Mouse (Mus musculus) heart, adult 2 months (tissue): ENCODE data around the gene Atn1. TPM values are rescaled to one million over a fixed set of nuclear protein-coding genes. Genes with fewer than 3 reads are reported as not detected.

Source experiments
- DNase-seq, 2 experiments: peaks; one replicate each; pipeline ENCODE4 v3.0.0; 2021
- H3K27ac ChIP-seq: fragments of 200-600 bp; 2 replicates; pipeline ENCODE4 v1.8.1; 2022
- H3K27me3 ChIP-seq: fragments of 200-500 bp; 2 replicates; pipeline ENCODE4 v1.6.1; 2012; ENCODE audit warnings: mild to moderate bottlenecking, low read length, inconsistent platforms, mixed read lengths; ENCODE audit not compliant: control insufficient read depth, insufficient read depth
- H3K36me3 ChIP-seq: fragments of 200-500 bp; 2 replicates; pipeline ENCODE4 v1.6.1; 2012; ENCODE audit warnings: low read length, inconsistent platforms; ENCODE audit not compliant: control insufficient read depth, insufficient read depth
- H3K4me1 ChIP-seq: fragments of 200-500 bp; 2 replicates; pipeline ENCODE4 v1.6.1; 2011; ENCODE audit warnings: low read length; ENCODE audit not compliant: control insufficient read depth, insufficient read depth
- H3K4me3 ChIP-seq: fragments of 200-600 bp; 2 replicates; pipeline ENCODE4 v1.8.1; 2022
- H3K79me2 ChIP-seq: fragments of 200-500 bp; replicated peaks from 2 replicates; pipeline ENCODE4 v1.6.1; 2012; ENCODE audit warnings: mild to moderate bottlenecking, inconsistent platforms, low read length, moderate library complexity, mixed read lengths; ENCODE audit not compliant: control insufficient read depth, insufficient read depth
- H3K9ac ChIP-seq: fragments of 200-500 bp; 2 replicates; pipeline ENCODE4 v1.6.1; 2012; ENCODE audit warnings: low read depth, mild to moderate bottlenecking, control low read depth, inconsistent platforms, low read length, mixed read lengths
- CTCF ChIP-seq: fragments of 200-600 bp; IDR thresholded peaks from 2 replicates; pipeline ENCODE4 v1.8.1; 2022; ENCODE audit warnings: antibody characterized with exemption, mild to moderate bottlenecking, moderate library complexity
- EP300 ChIP-seq: fragments of 200-500 bp; IDR thresholded peaks from 2 replicates; pipeline ENCODE4 v1.6.1; 2011; ENCODE audit warnings: low read depth, low read length, control low read depth; ENCODE audit not compliant: insufficient read depth
- POLR2A ChIP-seq: fragments of 200-500 bp; IDR thresholded peaks from 2 replicates; pipeline ENCODE4 v1.6.1; 2011; ENCODE audit warnings: mild to moderate bottlenecking, low read depth, low read length, control low read depth; ENCODE audit not compliant: insufficient read depth
- WGBS: fragments of 180-500 bp; shearing (Covaris S2); methylation state at CpG from one replicate; pipeline ENCODE4 v1.1.7; 2018; 5-methylcytosine and 5-hydroxymethylcytosine counted together
- intact Hi-C: fragments of 180-260 bp; cut with DNase I; formaldehyde crosslinking; loops from one replicate; pipeline ENCODE4 v1.15.1; 2025
- microRNA-seq, 2 experiments: library from miRNA; unstranded; fragments of <30 nt; microRNA quantifications; one replicate each; pipeline ENCODE4 v1.2.0; 2021
- polyA plus RNA-seq: library from polyadenylated mRNA; depleted of rRNA; stranded (reverse); fragments of >200 nt; gene quantifications from 2 replicates; pipeline ENCODE4 v1.2.3, GENCODE M21; 2012; rRNA removed
- total RNA-seq, 2 experiments: library from RNA; stranded (reverse); gene quantifications; 2 replicates each; pipeline ENCODE4 v1.2.3; 2021

The Atn1 gene
- total and polyA plus RNA-seq, 3 experiments, result 32.8 to 47.8 (median 44.3) TPM

DNA sequence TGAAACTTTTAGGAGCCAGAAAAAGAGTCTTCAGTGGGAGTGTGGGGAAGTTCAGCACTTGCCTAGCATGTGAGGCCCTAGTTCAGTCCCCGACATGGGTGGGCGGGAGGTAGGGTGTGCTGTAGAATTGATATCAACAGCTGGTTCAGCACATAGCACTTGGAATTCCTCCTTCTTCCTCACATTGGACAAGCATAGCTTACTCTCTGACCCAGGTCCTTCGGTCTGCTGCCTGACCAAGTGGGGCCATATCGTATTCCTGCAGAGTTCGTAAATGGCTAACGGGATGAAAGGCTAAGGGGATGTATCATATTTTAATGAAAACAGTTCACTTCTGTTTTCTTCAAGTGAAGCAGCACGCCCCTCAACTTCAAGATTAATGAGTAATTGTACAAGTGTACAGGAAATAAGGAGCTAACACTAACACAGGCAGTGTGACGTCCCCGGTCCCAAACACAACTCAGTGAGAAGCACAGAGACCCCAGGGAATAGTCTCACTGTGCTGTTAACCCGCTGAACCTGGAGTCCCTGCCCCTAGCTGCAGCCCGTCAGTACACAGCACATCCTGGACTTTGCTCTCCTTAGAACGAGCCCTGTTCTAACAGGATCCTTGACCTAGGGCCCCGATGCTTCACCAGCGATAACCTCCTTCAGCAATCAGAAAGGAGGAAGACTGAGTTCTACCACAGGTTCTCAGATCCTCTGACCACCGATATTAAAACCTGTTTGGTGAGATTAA lies 62.9 kb downstream of the Atn1 start:
- H3K79me2 ChIP-seq, result no peaks in the 10 kb centered on the region

More for the DNA sequence above, 62.9 kb downstream of the Atn1 start:
- H3K27ac ChIP-seq, result peak overlapping the region; percentile 86
- H3K4me1 ChIP-seq, result peaks cover 16% of the 10 kb centered on the region
- TF ChIP-seq EP300, result no peak
- no peak for TF ChIP-seq POLR2A
- TF ChIP-seq CTCF, result no peak
- no peaks in the 10 kb centered on the region for H3K27me3 ChIP-seq
- intact Hi-C loops, result no loop called here
- no peaks in the 10 kb centered on the region for H3K36me3 ChIP-seq
- no peak for DNase-seq
- 66% methylated on average over 15 of the region's 15 CpGs for WGBS
- H3K9ac ChIP-seq, result no peak overlapping the region
- H3K4me3 ChIP-seq, result no peak overlapping the region

Small RNAs within 50 kb of the gene (microRNA-seq; reads per million reads assigned to microRNA genes)
- gene Mir141 (16.2 to 16.8 reads per million in 2 experiments), gene Mir200c (216 to 246 reads per million in 2 experiments)

Other genes starting within 250 kb of the Atn1 start
- 10 to 100 TPM; 10.4 to 12.2 TPM for gene C1ra, start 244.1 kb downstream of the Atn1 start, total RNA-seq
- 17.3 and 19.5 TPM in 2 replicates for gene C1ra, start 244.1 kb downstream of the Atn1 start, polyA plus RNA-seq
- gene C1s1, start 214.2 kb downstream of the Atn1 start, total RNA-seq, result 10 to 100 TPM; 23.0 to 25.1 TPM
- 31.0 and 39.0 TPM in 2 replicates for gene C1s1, start 214.2 kb downstream of the Atn1 start, polyA plus RNA-seq
- gene C1rb, start 186.2 kb downstream of the Atn1 start, total RNA-seq, result 1 to 10 TPM; 1.2 to 1.8 TPM
- not detected in 2 replicates for gene C1rb, start 186.2 kb downstream of the Atn1 start, polyA plus RNA-seq
- gene C1s2, start 120.4 kb downstream of the Atn1 start, total RNA-seq, result under 1 TPM; 0.26 to 0.48 TPM
- gene C1s2, start 120.4 kb downstream of the Atn1 start, polyA plus RNA-seq, result not detected in 2 replicates
- gene Lpcat3, start 93.5 kb downstream of the Atn1 start, total RNA-seq, result 10 to 100 TPM; 34.9 to 40.5 TPM
- 73.4 and 116 TPM in 2 replicates for gene Lpcat3, start 93.5 kb downstream of the Atn1 start, polyA plus RNA-seq
- gene Emg1, start 44.3 kb downstream of the Atn1 start, total RNA-seq, result 10 to 100 TPM; 71.4 to 78.8 TPM
- 51.8 and 79.0 TPM in 2 replicates for gene Emg1, start 44.3 kb downstream of the Atn1 start, polyA plus RNA-seq
- 100 to 1,000 TPM; 260 to 292 TPM for gene Phb2, start 44.2 kb downstream of the Atn1 start, total RNA-seq
- gene Phb2, start 44.2 kb downstream of the Atn1 start, polyA plus RNA-seq, result 184 and 200 TPM in 2 replicates
- gene Ptpn6, start 17.8 kb downstream of the Atn1 start, total RNA-seq, result 1 to 10 TPM; 3.1 to 4.4 TPM
- 4.5 and 8.2 TPM in 2 replicates for gene Ptpn6, start 17.8 kb downstream of the Atn1 start, polyA plus RNA-seq
- 100 to 1,000 TPM; 280 to 314 TPM for gene Grcc10, start 15.2 kb downstream of the Atn1 start, total RNA-seq
- 296 and 328 TPM in 2 replicates for gene Grcc10, start 15.2 kb downstream of the Atn1 start, polyA plus RNA-seq
- 1 to 10 TPM in 1 of 2 experiments, not detected in 1; 1.9 TPM for gene Gm45234, start 503 bp downstream of the Atn1 start, total RNA-seq
- not detected in 2 replicates for gene Gm45234, start 503 bp downstream of the Atn1 start, polyA plus RNA-seq
- gene Eno2, start 13.1 kb upstream of the Atn1 start, total RNA-seq, result 1 to 10 TPM; 2.4 to 2.7 TPM
- gene Eno2, start 13.1 kb upstream of the Atn1 start, polyA plus RNA-seq, result 2.4 and 2.7 TPM in 2 replicates
- gene Lrrc23, start 23.2 kb upstream of the Atn1 start, total RNA-seq, result not detected
- gene Lrrc23, start 23.2 kb upstream of the Atn1 start, polyA plus RNA-seq, result 0.53 and 3.2 TPM in 2 replicates
- gene Spsb2, start 52.1 kb upstream of the Atn1 start, total RNA-seq, result 1 to 10 TPM; 3.2 TPM
- 2.8 and 4.4 TPM in 2 replicates for gene Spsb2, start 52.1 kb upstream of the Atn1 start, polyA plus RNA-seq
- 100 to 1,000 TPM; 788 to 884 TPM for gene Tpi1, start 57.8 kb upstream of the Atn1 start, total RNA-seq
- 870 and 1,222 TPM in 2 replicates for gene Tpi1, start 57.8 kb upstream of the Atn1 start, polyA plus RNA-seq
- 10 to 100 TPM; 68.4 to 72.3 TPM for gene Usp5, start 73.0 kb upstream of the Atn1 start, total RNA-seq
- 51.0 and 74.9 TPM in 2 replicates for gene Usp5, start 73.0 kb upstream of the Atn1 start, polyA plus RNA-seq
- under 1 TPM; 0.32 to 0.70 TPM for gene Cdca3, start 73.0 kb upstream of the Atn1 start, total RNA-seq
- gene Cdca3, start 73.0 kb upstream of the Atn1 start, polyA plus RNA-seq, result 0.72 and 1.9 TPM in 2 replicates
- gene Gnb3, start 83.8 kb upstream of the Atn1 start, total RNA-seq, result 10 to 100 TPM in 1 of 2 experiments, 1 to 10 TPM in 1; 6.1 to 10.9 TPM
- gene Gnb3, start 83.8 kb upstream of the Atn1 start, polyA plus RNA-seq, result 6.9 and 14.0 TPM in 2 replicates
- gene P3h3, start 101.2 kb upstream of the Atn1 start, total RNA-seq, result 10 to 100 TPM in 1 of 2 experiments, 1 to 10 TPM in 1; 6.9 to 10.6 TPM
- gene P3h3, start 101.2 kb upstream of the Atn1 start, polyA plus RNA-seq, result 15.5 and 16.2 TPM in 2 replicates
- under 1 TPM; 0.41 to 0.44 TPM for gene Gpr162, start 107.5 kb upstream of the Atn1 start, total RNA-seq
- gene Gpr162, start 107.5 kb upstream of the Atn1 start, polyA plus RNA-seq, result 1.0 and 1.4 TPM in 2 replicates
- gene Cd4, start 131.7 kb upstream of the Atn1 start, total RNA-seq, result under 1 TPM; 0.34 to 0.57 TPM
- 0.53 and 0.66 TPM in 2 replicates for gene Cd4, start 131.7 kb upstream of the Atn1 start, polyA plus RNA-seq
- under 1 TPM; 0.32 to 0.34 TPM for gene Lag3, start 155.2 kb upstream of the Atn1 start, total RNA-seq
- 0.29 and 0.47 TPM in 2 replicates for gene Lag3, start 155.2 kb upstream of the Atn1 start, polyA plus RNA-seq
- gene Ptms, start 163.6 kb upstream of the Atn1 start, total RNA-seq, result 100 to 1,000 TPM; 154 to 163 TPM
- 547 and 614 TPM in 2 replicates for gene Ptms, start 163.6 kb upstream of the Atn1 start, polyA plus RNA-seq
- gene Mlf2, start 174.9 kb upstream of the Atn1 start, total RNA-seq, result 100 to 1,000 TPM; 179 to 194 TPM
- 259 and 275 TPM in 2 replicates for gene Mlf2, start 174.9 kb upstream of the Atn1 start, polyA plus RNA-seq
- gene Cops7a, start 209.0 kb upstream of the Atn1 start, total RNA-seq, result 10 to 100 TPM; 83.2 to 99.8 TPM
- 208 and 238 TPM in 2 replicates for gene Cops7a, start 209.0 kb upstream of the Atn1 start, polyA plus RNA-seq
- under 1 TPM; 0.43 to 0.50 TPM for gene Pianp, start 240.2 kb upstream of the Atn1 start, total RNA-seq
- gene Pianp, start 240.2 kb upstream of the Atn1 start, polyA plus RNA-seq, result 1.7 and 2.0 TPM in 2 replicates